Mouse (Mus musculus): ENCODE measurements around the gene Wfdc13. TPM values are rescaled to one million over a fixed set of nuclear protein-coding genes. Genes with fewer than 3 reads are reported as not detected.
"Not testable (repeated sequence)": the region's sequence is repeated elsewhere in the genome, so short reads cannot be mapped to it uniquely, and the experiment has no call there.

The Wfdc13 gene
- polyA plus RNA-seq, 1 experiment from 2014 or later: not detected

- DNase-seq (ENCODE audit: low spot score): no peak
These were observed 30.1 kb downstream of the Wfdc13 start, which contains the start of gene Spint5 for GRCm38 (mm10) chr2:164715005-164715404. Spint5 (plus strand) TSS chr2:164715305.

- DNase-seq (ENCODE audit: low spot score): not testable (repeated sequence)
These were observed 31.4 kb downstream of the Wfdc13 start for GRCm38 (mm10) chr2:164716194-164716786.

GRCm38 (mm10) chr2:164723276-164723675 lies 38.4 kb downstream of the Wfdc13 start:
- no peak for DNase-seq (ENCODE audit: low spot score)

- DNase-seq (ENCODE audit: low spot score): peak; percentile 66
These were observed 41.1 kb downstream of the Wfdc13 start for GRCm38 (mm10) chr2:164725895-164726619.

- DNase-seq (ENCODE audit: low spot score): no peak
These were observed 46.8 kb downstream of the Wfdc13 start for GRCm38 (mm10) chr2:164731719-164732118.

GRCm38 (mm10) chr2:164733259-164733658 lies 48.4 kb downstream of the Wfdc13 start:
- no peak for DNase-seq (ENCODE audit: low spot score)

- DNase-seq (ENCODE audit: low spot score): no peak
These were observed 49.9 kb downstream of the Wfdc13 start for GRCm38 (mm10) chr2:164734839-164735238.

GRCm38 (mm10) chr2:164735446-164735845 lies 50.5 kb downstream of the Wfdc13 start:
- DNase-seq (ENCODE audit: low spot score): no peak

Other genes starting within 250 kb of the Wfdc13 start
- gene Sdc4, start 241.2 kb upstream of the Wfdc13 start, polyA plus RNA-seq (2015; fragmentation: Nextera tagmentation; extraction: Ambion mirVana): 28.7 and 40.4 TPM in 2 replicates
- gene Sys1, start 228.1 kb upstream of the Wfdc13 start, polyA plus RNA-seq (2015; fragmentation: Nextera tagmentation; extraction: Ambion mirVana): 77.2 and 83.7 TPM in 2 replicates
- 19.4 and 21.5 TPM in 2 replicates for gene Gm20458, start 224.1 kb upstream of the Wfdc13 start, polyA plus RNA-seq (2015; fragmentation: Nextera tagmentation; extraction: Ambion mirVana)
- not detected in 2 replicates for gene Trp53tg5, start 211.4 kb upstream of the Wfdc13 start, polyA plus RNA-seq (2015; fragmentation: Nextera tagmentation; extraction: Ambion mirVana)
- 12.6 and 15.3 TPM in 2 replicates for gene Dbndd2, start 199.0 kb upstream of the Wfdc13 start, polyA plus RNA-seq (2015; fragmentation: Nextera tagmentation; extraction: Ambion mirVana)
- gene Pigt, start 187.6 kb upstream of the Wfdc13 start, polyA plus RNA-seq (2015; fragmentation: Nextera tagmentation; extraction: Ambion mirVana): 47.2 and 51.1 TPM in 2 replicates
- gene Wfdc2, start 122.7 kb upstream of the Wfdc13 start, polyA plus RNA-seq (2015; fragmentation: Nextera tagmentation; extraction: Ambion mirVana): 51.3 and 53.4 TPM in 2 replicates
- not detected in 2 replicates for gene Spint3, start 111.6 kb upstream of the Wfdc13 start, polyA plus RNA-seq (2015; fragmentation: Nextera tagmentation; extraction: Ambion mirVana)
- not detected in 2 replicates for gene Wfdc6a, start 99.7 kb upstream of the Wfdc13 start, polyA plus RNA-seq (2015; fragmentation: Nextera tagmentation; extraction: Ambion mirVana)
- gene Eppin, start 91.5 kb upstream of the Wfdc13 start, polyA plus RNA-seq (2015; fragmentation: Nextera tagmentation; extraction: Ambion mirVana): not detected in 2 replicates
- not detected in 2 replicates for gene Wfdc6b, start 71.6 kb upstream of the Wfdc13 start, polyA plus RNA-seq (2015; fragmentation: Nextera tagmentation; extraction: Ambion mirVana)
- gene Wfdc8, start 71.5 kb upstream of the Wfdc13 start, polyA plus RNA-seq (2015; fragmentation: Nextera tagmentation; extraction: Ambion mirVana): not detected in 2 replicates
- not detected in 2 replicates for gene Wfdc16, start 46.3 kb upstream of the Wfdc13 start, polyA plus RNA-seq (2015; fragmentation: Nextera tagmentation; extraction: Ambion mirVana)
- 0.42 TPM in 1 of 2 replicates, not detected in the other for gene Wfdc10, start 29.1 kb upstream of the Wfdc13 start, polyA plus RNA-seq (2015; fragmentation: Nextera tagmentation; extraction: Ambion mirVana)
- gene Wfdc9, start 28.5 kb upstream of the Wfdc13 start, polyA plus RNA-seq (2015; fragmentation: Nextera tagmentation; extraction: Ambion mirVana): not detected in 2 replicates
- gene Wfdc11, start 11.0 kb upstream of the Wfdc13 start, polyA plus RNA-seq (2015; fragmentation: Nextera tagmentation; extraction: Ambion mirVana): not detected in 2 replicates
- gene Spint4, start 13.4 kb downstream of the Wfdc13 start, polyA plus RNA-seq (2015; fragmentation: Nextera tagmentation; extraction: Ambion mirVana): not detected in 2 replicates
- gene Spint5, start 30.2 kb downstream of the Wfdc13 start, polyA plus RNA-seq (2015; fragmentation: Nextera tagmentation; extraction: Ambion mirVana): not detected in 2 replicates
- 0.49 and 0.56 TPM in 2 replicates for gene Wfdc3, start 60.8 kb downstream of the Wfdc13 start, polyA plus RNA-seq (2015; fragmentation: Nextera tagmentation; extraction: Ambion mirVana)
- gene Dnttip1, start 60.9 kb downstream of the Wfdc13 start, polyA plus RNA-seq (2015; fragmentation: Nextera tagmentation; extraction: Ambion mirVana): 70.4 and 85.2 TPM in 2 replicates
- 379 and 497 TPM in 2 replicates for gene Ube2c, start 84.8 kb downstream of the Wfdc13 start, polyA plus RNA-seq (2015; fragmentation: Nextera tagmentation; extraction: Ambion mirVana)
- gene Tnnc2, start 94.9 kb downstream of the Wfdc13 start, polyA plus RNA-seq (2015; fragmentation: Nextera tagmentation; extraction: Ambion mirVana): 5.8 and 10.7 TPM in 2 replicates
- gene Snx21, start 100.7 kb downstream of the Wfdc13 start, polyA plus RNA-seq (2015; fragmentation: Nextera tagmentation; extraction: Ambion mirVana): 7.0 and 7.7 TPM in 2 replicates
- 30.0 and 31.1 TPM in 2 replicates for gene Acot8, start 119.8 kb downstream of the Wfdc13 start, polyA plus RNA-seq (2015; fragmentation: Nextera tagmentation; extraction: Ambion mirVana)
- 7.1 TPM in 2 replicates for gene Zswim3, start 120.0 kb downstream of the Wfdc13 start, polyA plus RNA-seq (2015; fragmentation: Nextera tagmentation; extraction: Ambion mirVana)
- 8.7 and 9.1 TPM in 2 replicates for gene Zswim1, start 137.6 kb downstream of the Wfdc13 start, polyA plus RNA-seq (2015; fragmentation: Nextera tagmentation; extraction: Ambion mirVana)
- 0.17 and 0.85 TPM in 2 replicates for gene Spata25, start 143.4 kb downstream of the Wfdc13 start, polyA plus RNA-seq (2015; fragmentation: Nextera tagmentation; extraction: Ambion mirVana)
- gene Ctsa, start 147.8 kb downstream of the Wfdc13 start, polyA plus RNA-seq (2015; fragmentation: Nextera tagmentation; extraction: Ambion mirVana): 154 and 164 TPM in 2 replicates
- gene Neurl2, start 148.3 kb downstream of the Wfdc13 start, polyA plus RNA-seq (2015; fragmentation: Nextera tagmentation; extraction: Ambion mirVana): 5.3 and 5.9 TPM in 2 replicates
- gene Pltp, start 172.6 kb downstream of the Wfdc13 start, polyA plus RNA-seq (2015; fragmentation: Nextera tagmentation; extraction: Ambion mirVana): 424 and 433 TPM in 2 replicates
- 92.5 and 107 TPM in 2 replicates for gene Pcif1, start 194.2 kb downstream of the Wfdc13 start, polyA plus RNA-seq (2015; fragmentation: Nextera tagmentation; extraction: Ambion mirVana)
- gene Zfp335, start 226.7 kb downstream of the Wfdc13 start, polyA plus RNA-seq (2015; fragmentation: Nextera tagmentation; extraction: Ambion mirVana): 8.6 and 9.5 TPM in 2 replicates

Data from thymus, postnatal 0 days (tissue).